Mouse (Mus musculus) colon, adult 2 months (tissue): Measurements from ENCODE around the gene Wnt1. TPM values are rescaled to one million over a fixed set of nuclear protein-coding genes. Genes with fewer than 3 reads are reported as not detected.

Source experiments
- polyA plus RNA-seq: library from polyadenylated mRNA; depleted of rRNA; stranded (reverse); fragments of >200 nt; gene quantifications from 2 replicates; pipeline ENCODE4 v1.2.3, GENCODE M21; 2012; rRNA removed

Gene Wnt1
- 0.07 TPM in 1 of 2 replicates, not detected in the other for polyA plus RNA-seq

DNA sequence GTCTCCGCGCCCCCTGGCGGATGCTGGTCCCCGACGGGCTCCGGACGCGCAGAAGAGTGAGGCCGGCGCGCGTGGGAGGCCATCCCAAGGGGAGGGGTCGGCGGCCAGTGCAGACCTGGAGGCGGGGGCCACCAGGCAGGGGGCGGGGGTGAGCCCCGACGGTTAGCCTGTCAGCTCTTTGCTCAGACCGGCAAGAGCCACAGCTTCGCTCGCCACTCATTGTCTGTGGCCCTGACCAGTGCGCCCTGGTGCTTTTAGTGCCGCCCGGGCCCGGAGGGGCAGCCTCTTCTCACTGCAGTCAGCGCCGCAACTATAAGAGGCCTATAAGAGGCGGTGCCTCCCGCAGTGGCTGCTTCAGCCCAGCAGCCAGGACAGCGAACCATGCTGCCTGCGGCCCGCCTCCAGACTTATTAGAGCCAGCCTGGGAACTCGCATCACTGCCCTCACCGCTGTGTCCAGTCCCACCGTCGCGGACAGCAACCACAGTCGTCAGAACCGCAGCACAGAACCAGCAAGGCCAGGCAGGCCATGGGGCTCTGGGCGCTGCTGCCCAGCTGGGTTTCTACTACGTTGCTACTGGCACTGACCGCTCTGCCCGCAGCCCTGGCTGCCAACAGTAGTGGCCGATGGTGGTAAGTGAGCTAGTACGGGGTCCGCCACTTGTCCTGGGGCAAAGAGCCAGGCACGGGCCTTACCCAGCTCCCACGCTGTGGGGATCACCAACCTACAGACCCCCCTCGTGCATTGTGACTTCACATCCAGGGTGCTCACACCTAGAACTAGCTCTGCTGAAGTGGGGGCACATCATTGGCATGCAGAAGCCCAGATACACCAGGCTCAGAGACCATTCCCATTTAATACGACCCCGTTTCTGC, at the start of gene Wnt1:
TSS of gene Wnt1 (plus strand) at position 197 of the 875 bp plus-strand sequence.

DNA sequence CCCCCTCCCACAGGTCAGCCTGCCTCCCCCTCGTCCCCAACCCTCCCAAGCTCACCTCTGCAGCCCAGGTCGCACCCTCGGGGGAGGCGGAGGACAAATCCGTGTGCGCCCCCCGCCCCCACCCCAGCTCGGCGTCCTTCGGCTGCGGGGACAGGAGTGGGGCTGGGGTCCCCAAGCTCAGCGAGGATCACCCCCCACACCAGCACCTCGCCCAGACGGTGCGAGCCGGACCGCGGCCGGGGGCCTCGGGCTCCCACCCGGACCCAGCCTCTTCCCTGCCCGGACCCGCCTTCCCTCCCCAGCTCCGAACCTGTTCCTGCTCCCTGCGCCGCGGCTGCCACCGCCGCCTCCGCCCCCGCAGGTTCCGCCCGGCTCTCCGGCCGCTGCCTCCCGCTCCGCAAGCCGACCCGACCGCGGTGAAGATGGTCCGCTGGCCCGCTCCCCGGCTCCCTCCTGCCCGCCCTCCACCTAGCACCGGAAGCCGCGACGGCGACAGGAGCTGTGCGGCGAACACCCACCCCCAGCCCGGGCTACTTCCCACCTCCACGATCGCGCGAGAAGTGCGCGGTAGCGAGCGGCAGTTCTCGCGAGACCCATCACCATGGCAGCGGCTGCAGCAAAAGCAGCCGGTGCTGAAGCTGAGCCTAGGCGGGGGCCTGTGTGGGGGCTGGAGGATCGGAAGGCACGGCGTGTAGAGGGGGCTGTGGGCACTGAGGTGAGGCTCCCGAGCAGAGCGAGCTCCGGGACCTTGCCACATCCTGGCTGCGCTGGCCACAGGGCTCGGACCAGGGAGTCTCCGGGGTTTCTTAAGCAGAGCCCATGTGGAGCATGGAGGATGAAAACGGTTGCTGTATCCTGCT, 26.8 kb upstream of the Wnt1 start, which contains the start of gene Arf3:
TSS of gene Arf3 (minus strand) at position 545 of the 860 bp plus-strand sequence.

DNA sequence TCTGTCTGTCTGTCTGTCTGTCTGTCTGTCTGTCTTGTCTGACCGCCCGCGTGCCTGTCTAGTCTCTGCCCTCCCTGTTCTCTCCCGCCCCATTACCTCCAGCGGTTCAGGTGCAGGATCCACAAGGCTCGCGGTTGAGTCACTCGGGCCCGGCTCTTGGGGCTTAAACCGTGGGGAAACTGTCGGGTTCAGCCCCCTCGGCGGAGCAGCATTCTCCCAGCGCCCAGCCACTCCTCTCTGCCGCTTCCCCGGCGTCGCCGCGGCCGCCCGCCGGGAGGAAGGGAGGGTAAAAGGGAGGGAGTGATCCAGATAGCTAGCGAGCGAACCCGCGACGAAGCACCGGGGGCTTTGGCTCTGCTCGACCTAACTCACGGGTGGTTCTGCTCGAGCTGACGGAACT, 11.9 kb upstream of the Wnt1 start, which contains the start of gene Wnt10b:
TSS of gene Wnt10b (minus strand) at position 389 of the 400 bp plus-strand sequence.

DNA sequence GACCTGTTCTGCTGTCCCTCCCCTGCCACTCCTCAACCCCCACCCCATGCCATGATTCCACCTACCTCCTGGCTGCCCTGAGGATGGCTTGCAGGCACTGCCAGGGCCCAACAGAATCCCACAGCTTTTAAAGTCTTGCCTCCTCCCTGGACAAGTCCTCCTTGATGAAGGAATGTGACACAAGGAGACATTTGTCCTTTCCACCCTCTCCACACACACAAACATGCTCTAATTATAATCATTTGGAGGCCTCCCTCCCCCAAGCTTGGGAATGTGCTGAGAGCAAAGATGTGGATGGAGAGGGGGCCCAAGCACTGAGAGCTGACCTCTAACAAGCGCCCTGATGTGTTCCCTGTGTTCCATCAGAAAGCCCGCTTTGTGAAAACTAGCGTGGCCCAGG, 19.7 kb downstream of the Wnt1 start, which contains the start of gene Ddn:
TSS of gene Ddn (minus strand) at position 101 of the 400 bp plus-strand sequence.

DNA sequence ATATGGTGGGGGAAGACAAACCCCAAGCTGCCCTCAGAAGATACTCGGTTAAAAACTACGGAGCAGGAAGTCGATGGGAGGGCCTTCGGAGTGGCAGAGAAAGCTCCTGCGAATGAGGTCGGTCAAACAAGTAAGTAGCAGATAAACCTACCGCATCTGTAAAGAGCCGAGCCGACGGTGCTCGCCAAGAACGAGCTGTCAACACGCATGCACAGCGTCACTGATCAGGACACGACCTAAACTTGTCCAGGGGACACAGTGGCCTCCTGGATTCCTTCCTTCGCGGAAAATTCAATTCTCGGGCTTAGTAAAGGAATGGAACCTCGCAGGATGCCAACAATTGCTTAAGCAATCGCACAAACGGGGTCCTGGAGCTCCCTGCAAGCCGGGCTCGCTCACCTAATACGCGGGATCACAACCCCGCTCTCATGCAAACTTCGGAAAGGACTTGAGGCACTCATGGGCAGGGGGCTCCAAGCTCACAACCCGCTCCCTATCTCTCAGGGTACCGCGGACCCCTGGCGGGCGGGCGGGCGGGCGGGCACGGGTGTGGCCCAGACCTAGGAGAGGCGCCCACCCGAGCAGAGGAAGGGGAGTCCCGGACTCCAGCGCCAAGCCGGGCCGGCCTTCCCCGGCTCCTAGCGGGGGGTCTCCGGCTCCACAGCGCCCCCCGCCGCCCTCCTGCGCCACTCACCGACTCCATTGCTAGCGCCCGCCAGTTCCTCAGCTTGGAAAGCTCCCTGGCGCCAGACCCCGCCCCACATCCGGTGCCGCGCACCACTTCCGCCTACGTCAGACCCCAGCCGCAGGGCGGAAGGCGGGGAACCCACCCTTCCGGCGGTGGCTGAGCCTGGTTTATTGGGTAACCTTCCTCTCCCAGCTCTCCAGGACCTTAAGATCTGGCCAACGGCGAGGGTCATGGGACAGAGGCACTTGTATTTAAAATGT, 41.4 kb downstream of the Wnt1 start, which contains the start of gene Prkag1:
TSS of gene Prkag1 (minus strand) at position 786 of the 948 bp plus-strand sequence.

Other genes starting within 250 kb of the Wnt1 start
- 6.0 and 6.3 TPM in 2 replicates for gene Ccnt1, start 218.9 kb upstream of the Wnt1 start, polyA plus RNA-seq
- 0.43 TPM in 1 of 2 replicates, not detected in the other for gene 4930415O20Rik, start 218.9 kb upstream of the Wnt1 start, polyA plus RNA-seq
- 189 and 211 TPM in 2 replicates for gene Adcy6, start 179.8 kb upstream of the Wnt1 start, polyA plus RNA-seq
- 96.4 and 107 TPM in 2 replicates for gene Cacnb3, start 159.0 kb upstream of the Wnt1 start, polyA plus RNA-seq
- gene Ddx23, start 127.0 kb upstream of the Wnt1 start, polyA plus RNA-seq, result 29.0 and 31.4 TPM in 2 replicates
- 1.2 and 2.3 TPM in 2 replicates for gene Rnd1, start 112.4 kb upstream of the Wnt1 start, polyA plus RNA-seq
- gene Ccdc65, start 81.7 kb upstream of the Wnt1 start, polyA plus RNA-seq, result 0.22 and 0.43 TPM in 2 replicates
- 26.7 and 49.8 TPM in 2 replicates for gene Fkbp11, start 61.7 kb upstream of the Wnt1 start, polyA plus RNA-seq
- 75.8 and 94.5 TPM in 2 replicates for gene Arf3, start 26.6 kb upstream of the Wnt1 start, polyA plus RNA-seq
- 0.30 and 0.65 TPM in 2 replicates for gene Wnt10b, start 11.7 kb upstream of the Wnt1 start, polyA plus RNA-seq
- not detected in 2 replicates for gene Ddn, start 19.6 kb downstream of the Wnt1 start, polyA plus RNA-seq
- 45.2 and 50.3 TPM in 2 replicates for gene Prkag1, start 41.7 kb downstream of the Wnt1 start, polyA plus RNA-seq
- gene Kmt2d, start 81.3 kb downstream of the Wnt1 start, polyA plus RNA-seq, result 23.9 and 26.7 TPM in 2 replicates
- 1.9 and 2.1 TPM in 2 replicates for gene Rhebl1, start 104.7 kb downstream of the Wnt1 start, polyA plus RNA-seq
- gene Dhh, start 108.7 kb downstream of the Wnt1 start, polyA plus RNA-seq, result 0.72 and 0.93 TPM in 2 replicates
- 56.6 and 93.6 TPM in 2 replicates for gene Lmbr1l, start 128.4 kb downstream of the Wnt1 start, polyA plus RNA-seq
- 551 and 757 TPM in 2 replicates for gene Tuba1b, start 144.7 kb downstream of the Wnt1 start, polyA plus RNA-seq
- 98.4 and 128 TPM in 2 replicates for gene Gm49450, start 163.7 kb downstream of the Wnt1 start, polyA plus RNA-seq
- gene Tuba1a, start 163.8 kb downstream of the Wnt1 start, polyA plus RNA-seq, result 192 and 198 TPM in 2 replicates
- gene Tuba1c, start 240.0 kb downstream of the Wnt1 start, polyA plus RNA-seq, result 219 and 270 TPM in 2 replicates